Mouse (Mus musculus) stomach, embryonic 16.5 days (tissue): ENCODE measurements around the gene Zfp710. TPM values are rescaled to one million over a fixed set of nuclear protein-coding genes. Genes with fewer than 3 reads are reported as not detected.
A peak's percentile ranks its signal among the peaks of the same experiment; 100 is the strongest.
"Not testable (repeated sequence)": the region's sequence is repeated elsewhere in the genome, so short reads cannot be mapped to it uniquely, and the experiment has no call there.

Experiments
- ATAC-seq: fragments of 200-750 bp; cut with Nextera tagmentation; 2 replicates; pipeline ENCODE4 v1.8.0; 2017; ENCODE audit warnings: moderate number of reproducible peaks, moderate TSS enrichment; ENCODE audit not compliant: insufficient read depth, low FRiP score
- H3K27ac ChIP-seq: fragments of 300-500 bp; sonication (generic); 2 replicates; pipeline ENCODE4 v1.5.1; 2014; ENCODE audit warnings: low read length
- H3K27me3 ChIP-seq: fragments of 300-500 bp; sonication (generic); 2 replicates; pipeline ENCODE4 v1.6.1; 2014; ENCODE audit warnings: low read length, control low read depth, mixed read lengths; ENCODE audit not compliant: control insufficient read depth, insufficient read depth
- H3K36me3 ChIP-seq: fragments of 300-500 bp; sonication (generic); 2 replicates; pipeline ENCODE4 v1.6.1; 2014; ENCODE audit warnings: low read length; ENCODE audit not compliant: control insufficient read depth, insufficient read depth
- H3K4me1 ChIP-seq: fragments of 300-500 bp; sonication (generic); 2 replicates; pipeline ENCODE4 v1.6.1; 2014; ENCODE audit warnings: low read length, control low read depth, mixed read lengths; ENCODE audit not compliant: control insufficient read depth, insufficient read depth
- H3K4me2 ChIP-seq: fragments of 300-500 bp; sonication (generic); 2 replicates; pipeline ENCODE4 v1.6.1; 2014; ENCODE audit warnings: low read depth, low read length, mixed read lengths
- H3K4me3 ChIP-seq: fragments of 300-500 bp; sonication (generic); replicated peaks from 2 replicates; pipeline ENCODE4 v1.5.1; 2014; ENCODE audit warnings: mild to moderate bottlenecking, low read length
- H3K9ac ChIP-seq: fragments of 300-500 bp; sonication (generic); 2 replicates; pipeline ENCODE4 v1.6.1; 2014; ENCODE audit warnings: low read length
- H3K9me3 ChIP-seq: fragments of 300-500 bp; sonication (generic); replicated peaks from 2 replicates; pipeline ENCODE4 v1.6.1; 2016; ENCODE audit warnings: low read length, control low read depth; ENCODE audit not compliant: control insufficient read depth
- WGBS: fragments of 180-500 bp; shearing (Covaris S2); extraction: QIAGEN DNeasy Blood & Tissue Kit; methylation state at CpG from one replicate; pipeline ENCODE4 v1.1.7; 2014; 5-methylcytosine and 5-hydroxymethylcytosine counted together
- polyA plus RNA-seq: library from polyadenylated mRNA; unstranded; fragments of >200 nt; fragmentation: Nextera tagmentation; extraction: Ambion mirVana; gene quantifications from 2 replicates; pipeline ENCODE4 v1.2.1, GENCODE M21; 2015

Gene Zfp710
- polyA plus RNA-seq, 1 experiment from 2014 or later: 16.7 TPM

DNA sequence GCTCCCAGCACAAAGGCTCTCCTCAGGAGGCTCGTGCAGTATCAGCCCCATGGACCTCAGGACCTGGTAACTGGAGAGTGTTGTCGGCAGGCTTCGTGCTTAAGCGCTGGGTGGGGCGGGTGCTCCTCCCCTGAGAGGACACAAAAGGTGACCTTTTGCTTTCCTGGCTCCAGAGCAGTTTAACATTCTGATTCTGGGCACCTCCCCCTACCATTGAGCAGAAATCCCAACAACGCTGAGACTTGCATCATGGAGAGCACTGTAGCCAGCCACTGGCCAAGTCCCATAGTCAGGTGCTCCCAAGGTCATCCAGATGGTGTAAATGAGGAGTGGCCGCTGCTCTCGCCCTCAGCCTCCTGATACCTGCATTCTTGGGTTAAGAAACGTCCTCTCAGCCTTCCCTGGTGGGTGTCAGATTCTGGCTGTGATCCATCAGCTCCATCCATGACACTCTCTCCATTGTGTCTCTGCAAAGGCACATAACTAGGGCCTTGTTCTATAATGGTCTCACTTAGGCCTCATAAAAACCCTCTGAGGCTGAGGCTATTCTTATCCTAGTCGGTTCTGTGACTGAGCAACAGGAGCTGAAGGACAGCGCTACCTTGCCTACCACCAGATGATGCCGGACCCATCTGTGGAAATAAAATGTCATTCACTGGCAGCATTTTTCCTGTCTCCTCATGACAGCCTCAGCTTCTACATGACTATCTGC, 105.9 kb downstream of the Zfp710 start:
- Histone ChIP-seq H3K27ac (peak overlapping the region; percentile 64), H3K9ac (no peak overlapping the region), H3K36me3 (no peaks in the 10 kb centered on the region), H3K4me3 (no peak overlapping the region), H3K4me2 (no peak overlapping the region), H3K9me3 (no peaks in the 10 kb centered on the region), H3K27me3 (no peaks in the 10 kb centered on the region), H3K4me1 (peaks cover 16% of the 10 kb centered on the region)
- WGBS: 38% methylated on average over 12 of the region's 12 CpGs
- ATAC-seq: peak; percentile 65

DNA sequence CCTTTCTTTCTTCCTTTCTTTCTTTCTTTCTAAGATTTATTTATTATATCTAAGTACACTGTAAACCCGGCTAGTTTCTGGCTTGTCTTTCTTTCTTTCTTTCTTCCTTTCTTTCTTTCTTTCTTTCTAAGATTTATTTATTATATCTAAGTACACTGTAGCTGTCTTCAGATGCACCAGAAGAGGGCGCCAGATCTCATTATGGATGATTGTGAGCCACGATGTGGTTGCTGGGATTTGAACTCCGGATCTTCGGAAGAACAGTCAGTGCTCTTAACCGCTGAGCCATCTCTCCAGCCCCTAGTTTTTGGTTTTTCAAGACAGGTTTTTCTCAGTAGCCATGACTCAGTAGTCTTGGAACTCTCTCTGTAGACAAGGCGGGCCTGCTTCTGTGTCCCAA, 106.7 kb downstream of the Zfp710 start:
- H3K27ac ChIP-seq, H3K27me3 ChIP-seq, ATAC-seq, H3K4me3 ChIP-seq, H3K9ac ChIP-seq, H3K4me2 ChIP-seq, H3K36me3 ChIP-seq, H3K9me3 ChIP-seq: not testable (repeated sequence)
- H3K4me1 ChIP-seq: peaks cover 16% of the 10 kb centered on the region
- WGBS: 74% methylated on average over 7 of the region's 7 CpGs

DNA sequence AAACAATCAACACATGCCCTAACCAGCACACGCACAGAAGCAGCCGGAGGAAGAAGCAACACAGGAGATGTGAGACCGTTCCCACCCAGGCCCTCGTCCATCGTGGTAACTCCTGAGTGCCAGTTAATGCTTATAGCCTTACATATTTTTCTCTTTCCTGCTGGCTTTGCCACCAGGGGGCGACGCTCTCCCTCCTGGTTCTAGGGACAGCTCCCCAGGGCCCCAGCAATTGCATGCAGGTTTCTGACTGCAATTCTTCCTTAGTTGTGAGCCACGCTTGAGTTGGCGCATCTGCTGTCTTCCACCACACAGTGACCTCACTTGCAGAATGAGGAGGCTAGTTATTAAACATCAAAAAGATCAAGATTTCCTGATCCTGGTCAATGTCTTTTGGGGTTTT, 107.9 kb downstream of the Zfp710 start:
- H3K9ac ChIP-seq: no peak overlapping the region

DNA sequence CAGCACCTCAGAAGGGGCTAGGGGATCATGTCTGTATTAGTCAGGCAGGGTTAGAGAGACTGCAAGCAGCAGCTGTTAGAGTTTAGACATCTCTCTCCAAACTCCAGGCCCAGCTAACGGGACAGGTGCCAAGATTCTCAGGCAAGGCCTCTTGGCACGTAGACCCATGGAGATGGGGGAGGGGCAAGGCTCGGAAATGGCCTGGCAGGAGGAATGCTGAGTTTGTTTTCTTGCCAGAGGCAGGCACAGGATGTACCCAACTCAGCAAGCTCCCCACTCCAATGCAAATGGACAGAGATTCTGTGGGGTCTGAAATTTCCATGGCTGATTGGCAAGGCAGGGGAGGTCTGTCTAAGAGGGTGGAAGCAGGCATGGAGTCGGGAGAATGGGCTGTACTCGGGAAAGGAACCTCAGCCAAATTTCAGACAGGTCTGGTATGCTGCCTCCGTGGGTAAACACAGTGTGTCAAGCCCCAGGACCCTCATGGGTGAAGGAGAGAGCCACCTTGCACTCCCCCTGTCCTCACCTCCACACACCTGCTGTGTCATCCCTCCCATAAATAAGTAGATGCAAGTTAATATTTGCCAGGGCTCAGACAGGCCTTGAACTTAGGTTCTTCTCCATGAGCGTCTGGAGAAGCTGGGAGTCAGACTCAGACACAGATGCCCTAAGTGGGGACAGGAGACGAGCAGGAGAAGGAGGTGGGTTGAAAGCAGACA, 110.0 kb downstream of the Zfp710 start:
- peak overlapping the region; percentile 72 for H3K27ac ChIP-seq
- 0 out of 2 replicates have a peak overlapping the region, but pooled peaks have one; percentile 10 for H3K9ac ChIP-seq
- WGBS: 28% methylated on average over 8 of the region's 8 CpGs
- no peaks in the 10 kb centered on the region for H3K27me3 ChIP-seq
- peaks cover 4% of the 10 kb centered on the region for H3K9me3 ChIP-seq
- no peak overlapping the region for H3K4me2 ChIP-seq
- peaks cover 12% of the 10 kb centered on the region for H3K4me1 ChIP-seq
- H3K36me3 ChIP-seq: no peaks in the 10 kb centered on the region
- ATAC-seq: peak; percentile 59
- H3K4me3 ChIP-seq: no peak overlapping the region

More for the DNA sequence above, 107.9 kb downstream of the Zfp710 start:
- H3K36me3 ChIP-seq: no peaks in the 10 kb centered on the region
- H3K4me3 ChIP-seq: no peak overlapping the region
- no peak for ATAC-seq
- H3K4me2 ChIP-seq: no peak overlapping the region
- 55% methylated on average over 9 of the region's 9 CpGs for WGBS
- peaks cover 4% of the 10 kb centered on the region for H3K9me3 ChIP-seq
- H3K4me1 ChIP-seq: peaks cover 16% of the 10 kb centered on the region
- H3K27ac ChIP-seq: no peak overlapping the region
- H3K27me3 ChIP-seq: no peaks in the 10 kb centered on the region

DNA sequence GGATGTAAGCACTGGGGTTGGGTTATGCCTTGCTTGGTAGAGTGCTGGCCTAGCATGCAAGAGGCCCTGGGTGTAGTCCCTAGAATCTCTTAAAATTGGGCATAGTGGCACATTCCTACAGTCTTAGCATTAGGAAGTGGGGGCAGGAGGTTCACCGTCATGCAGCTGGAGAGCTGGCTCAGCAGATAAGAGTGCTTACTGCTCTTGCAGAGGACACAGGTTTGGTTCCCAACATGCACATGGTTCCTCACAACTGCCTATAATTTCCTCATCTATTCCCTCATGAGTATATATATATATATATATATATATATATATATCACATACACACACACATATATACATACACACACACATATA, 110.5 kb downstream of the Zfp710 start:
- WGBS: 79% methylated on average over 1 of the region's 1 CpGs
- no peak for ATAC-seq
- H3K4me1 ChIP-seq: peaks cover 12% of the 10 kb centered on the region

DNA sequence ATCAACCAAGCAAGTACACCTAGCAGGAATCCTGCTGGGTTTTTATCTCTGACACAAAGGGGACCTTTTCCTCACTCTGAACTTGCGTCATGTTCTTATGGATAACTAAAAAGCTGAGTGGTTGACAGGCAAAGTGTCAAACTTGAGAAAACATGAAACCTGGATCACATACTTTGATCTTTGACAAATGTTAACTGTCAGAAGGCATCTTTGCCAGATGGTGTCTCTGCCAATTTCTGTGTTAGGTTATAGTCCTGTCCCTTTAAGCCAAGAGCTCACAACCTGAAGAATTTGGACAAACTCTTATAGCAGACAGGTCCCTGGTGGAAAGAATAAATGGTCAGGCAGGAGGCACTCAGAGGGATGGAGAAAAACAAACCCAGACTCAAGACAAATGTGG, 113.8 kb downstream of the Zfp710 start:
- H3K4me3 ChIP-seq: no peak overlapping the region
- H3K4me2 ChIP-seq: no peak overlapping the region
- H3K9me3 ChIP-seq: peaks cover 4% of the 10 kb centered on the region
- peaks cover 18% of the 10 kb centered on the region for H3K4me1 ChIP-seq
- no peaks in the 10 kb centered on the region for H3K27me3 ChIP-seq
- ATAC-seq: no peak
- no peak overlapping the region for H3K9ac ChIP-seq
- H3K27ac ChIP-seq: no peak overlapping the region
- no peaks in the 10 kb centered on the region for H3K36me3 ChIP-seq
- WGBS: 87% methylated on average over 1 of the region's 1 CpGs

More for the DNA sequence above, 110.5 kb downstream of the Zfp710 start:
- peaks cover 4% of the 10 kb centered on the region for H3K9me3 ChIP-seq
- H3K4me2 ChIP-seq: no peak overlapping the region
- no peaks in the 10 kb centered on the region for H3K36me3 ChIP-seq
- H3K27me3 ChIP-seq: no peaks in the 10 kb centered on the region
- H3K4me3 ChIP-seq: no peak overlapping the region
- H3K27ac ChIP-seq: peak overlapping the region; percentile 72; the same call in 1 of the 2 replicates
- H3K9ac ChIP-seq: 0 out of 2 replicates have a peak overlapping the region, but pooled peaks have one; percentile 10

DNA sequence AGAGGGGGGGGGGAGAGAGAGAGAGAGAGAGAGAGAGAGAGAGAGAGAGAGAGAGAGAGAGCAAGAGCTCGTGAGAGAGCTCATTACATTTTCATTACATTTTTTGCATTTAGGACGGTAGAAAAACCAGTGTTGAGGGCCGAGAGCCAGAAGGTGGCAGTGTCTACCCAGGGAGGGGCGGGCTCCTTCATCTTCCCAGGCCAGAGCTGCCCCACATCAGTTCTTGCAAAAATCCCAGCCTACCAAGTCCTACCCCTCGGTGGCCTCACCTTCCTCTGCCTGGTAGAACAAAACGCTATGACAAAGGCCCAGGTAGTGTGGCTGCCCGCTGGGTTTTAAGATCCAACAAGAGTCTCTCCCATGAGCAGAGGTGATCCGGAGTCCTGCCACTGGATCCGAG, 116.2 kb downstream of the Zfp710 start:
- H3K27me3 ChIP-seq: no peaks in the 10 kb centered on the region
- H3K4me2 ChIP-seq: 0 out of 2 replicates have a peak overlapping the region, but pooled peaks have one; percentile 13
- peak; percentile 83 for ATAC-seq
- no peaks in the 10 kb centered on the region for H3K36me3 ChIP-seq
- H3K27ac ChIP-seq: no peak overlapping the region
- WGBS: 15% methylated on average over 9 of the region's 9 CpGs
- H3K4me3 ChIP-seq: no peak overlapping the region
- H3K9ac ChIP-seq: peak overlapping the region; percentile 56; the same call in 1 of the 2 replicates
- H3K9me3 ChIP-seq: peaks cover 4% of the 10 kb centered on the region
- H3K4me1 ChIP-seq: peaks cover 13% of the 10 kb centered on the region

Other genes starting within 250 kb of the Zfp710 start
- gene Mesp1, start 231.0 kb upstream of the Zfp710 start, polyA plus RNA-seq: 0.17 TPM in 1 of 2 replicates, not detected in the other
- gene Mesp2, start 214.1 kb upstream of the Zfp710 start, polyA plus RNA-seq: 1.3 TPM in 2 replicates
- 54.7 and 59.3 TPM in 2 replicates for gene Anpep, start 163.8 kb upstream of the Zfp710 start, polyA plus RNA-seq
- 23.9 and 26.4 TPM in 2 replicates for gene Ap3s2, start 104.2 kb upstream of the Zfp710 start, polyA plus RNA-seq
- 38.1 and 41.3 TPM in 2 replicates for gene Arpin, start 89.5 kb upstream of the Zfp710 start, polyA plus RNA-seq
- 606 and 633 TPM in 2 replicates for gene Idh2, start 90.6 kb downstream of the Zfp710 start, polyA plus RNA-seq
- 19.7 and 23.7 TPM in 2 replicates for gene Sema4b, start 162.0 kb downstream of the Zfp710 start, polyA plus RNA-seq
- gene Cib1, start 208.0 kb downstream of the Zfp710 start, polyA plus RNA-seq: 141 and 167 TPM in 2 replicates
- 4.0 and 4.7 TPM in 2 replicates for gene Gdpgp1, start 208.1 kb downstream of the Zfp710 start, polyA plus RNA-seq
- gene Ttll13, start 221.6 kb downstream of the Zfp710 start, polyA plus RNA-seq: 0.56 and 1.1 TPM in 2 replicates
- 52.2 and 53.3 TPM in 2 replicates for gene Ngrn, start 236.4 kb downstream of the Zfp710 start, polyA plus RNA-seq
- gene Vps33b, start 244.8 kb downstream of the Zfp710 start, polyA plus RNA-seq: 12.5 and 13.2 TPM in 2 replicates